Mouse (Mus musculus) limb, embryonic 14.5 days (tissue): ENCODE results near the gene Map3k5. TPM values are rescaled to one million over a fixed set of nuclear protein-coding genes. Genes with fewer than 3 reads are reported as not detected.

ENCODE experiments used
- ATAC-seq: fragments of 200-750 bp; cut with Nextera tagmentation; 2 replicates; pipeline ENCODE4 v1.8.0; 2017; ENCODE audit warnings: low read depth, moderate number of reproducible peaks, moderate TSS enrichment; ENCODE audit not compliant: low FRiP score
- DNase-seq: peaks from one replicate; pipeline ENCODE4 v3.0.0-alpha.2; 2015; ENCODE audit warnings: low spot score
- H3K27ac ChIP-seq: fragments of 300-500 bp; sonication (generic); replicated peaks from 2 replicates; pipeline ENCODE4 v1.5.1; 2014; ENCODE audit warnings: low read depth, mild to moderate bottlenecking, low read length, moderate library complexity, mixed read lengths
- H3K27me3 ChIP-seq: fragments of 300-500 bp; sonication (generic); 2 replicates; pipeline ENCODE4 v1.6.1; 2014; ENCODE audit warnings: low read length, mixed read lengths; ENCODE audit not compliant: control insufficient read depth, insufficient read depth
- H3K36me3 ChIP-seq: fragments of 300-500 bp; sonication (generic); 2 replicates; pipeline ENCODE4 v1.6.1; 2014; ENCODE audit warnings: mild to moderate bottlenecking, low read length, moderate library complexity, mixed read lengths; ENCODE audit not compliant: control insufficient read depth, insufficient read depth
- H3K4me1 ChIP-seq: fragments of 300-500 bp; sonication (generic); 2 replicates; pipeline ENCODE4 v1.6.1; 2014; ENCODE audit warnings: antibody characterized with exemption, low read length, mixed read lengths; ENCODE audit not compliant: control insufficient read depth, insufficient read depth
- H3K4me2 ChIP-seq: fragments of 300-500 bp; sonication (generic); replicated peaks from 2 replicates; pipeline ENCODE4 v1.6.1; 2014; ENCODE audit warnings: low read depth, mild to moderate bottlenecking, low read length, moderate library complexity; ENCODE audit not compliant: severe bottlenecking
- H3K4me3 ChIP-seq: fragments of 300-500 bp; sonication (generic); replicated peaks from 2 replicates; pipeline ENCODE4 v1.5.1; 2014; ENCODE audit warnings: low read length
- H3K9ac ChIP-seq: fragments of 300-500 bp; sonication (generic); 2 replicates; pipeline ENCODE4 v1.6.1; 2014; ENCODE audit warnings: mild to moderate bottlenecking, low read depth, low read length, moderate library complexity; ENCODE audit not compliant: severe bottlenecking
- H3K9me3 ChIP-seq: fragments of 300-500 bp; sonication (generic); 2 replicates; pipeline ENCODE4 v1.6.1; 2016; ENCODE audit warnings: low read length; ENCODE audit not compliant: control insufficient read depth
- POLR2A ChIP-seq: fragments of 200-500 bp; IDR thresholded peaks from 2 replicates; pipeline ENCODE4 v1.8.0; 2012; ENCODE audit warnings: inconsistent platforms, mild to moderate bottlenecking, moderate library complexity, borderline replicate concordance; ENCODE audit not compliant: insufficient read depth, insufficient read length; ENCODE audit errors: extremely low read depth
- WGBS: fragments of 180-500 bp; shearing (Covaris S2); extraction: QIAGEN DNeasy Blood & Tissue Kit; methylation state at CpG from one replicate; pipeline ENCODE4 v1.1.7; 2014; 5-methylcytosine and 5-hydroxymethylcytosine counted together
- polyA plus RNA-seq, 2 experiments: library from polyadenylated mRNA; depleted of rRNA in 1 of 2; stranded (reverse) in 1 of 2; unstranded in 1 of 2; fragments of >200 nt; fragmentation: Nextera tagmentation in 1 of 2; extraction: Ambion mirVana in 1 of 2; gene quantifications; 2 replicates each; pipeline versions ENCODE4 v1.2.1 to v1.2.3; 2012 to 2014

The Map3k5 gene
- polyA plus RNA-seq (2012; rRNA removed): 3.0 and 3.5 TPM in 2 replicates
- polyA plus RNA-seq (2014; fragmentation: Nextera tagmentation; extraction: Ambion mirVana): 2.0 and 2.4 TPM in 2 replicates

GRCm38 (mm10) chr10:19934384-19935294, at the start of gene Map3k5:
Map3k5 (plus strand) TSS chr10:19934472.
- Histone ChIP-seq H3K36me3 (no peaks in the 10 kb centered on the region), H3K4me1 (peaks cover 21% of the 10 kb centered on the region), H3K9me3 (no peaks in the 10 kb centered on the region), H3K27me3 (0 out of 2 replicates have a peak, but pooled peaks cover 5% of the 10 kb centered on the region), H3K27ac (peak within 1 kb of the TSS; percentile 63; the same call in 1 of the 2 replicates), H3K4me2 (peak within 1 kb of the TSS; percentile 85), H3K4me3 (peak within 1 kb of the TSS; percentile 73), H3K9ac (peak within 1 kb of the TSS; percentile 66)
- 0 out of 2 replicates have a peak, but pooled peaks have one; percentile 32 for ATAC-seq
- no peak for TF ChIP-seq POLR2A
- WGBS: 2% methylated on average over 25 of the region's 95 CpGs
- peak; percentile 28 for DNase-seq

- peaks cover 6% of the 10 kb centered on the region; the same call in 1 of the 2 replicates for H3K36me3 ChIP-seq
- H3K4me1 ChIP-seq: no peaks in the 10 kb centered on the region
- ATAC-seq (no peak), DNase-seq (no peak)
- H3K4me3 ChIP-seq: no peak overlapping the region
- no peaks in the 10 kb centered on the region for H3K27me3 ChIP-seq
- H3K27ac ChIP-seq: no peak overlapping the region
- H3K4me2 ChIP-seq: no peak overlapping the region
- 88% methylated on average over 3 of the region's 3 CpGs for WGBS
- no peak overlapping the region for H3K9ac ChIP-seq
- H3K9me3 ChIP-seq: no peaks in the 10 kb centered on the region
- TF ChIP-seq POLR2A: no peak
These were observed 48.0 kb upstream of the Map3k5 start for GRCm38 (mm10) chr10:19886249-19886648.

GRCm38 (mm10) chr10:19889908-19890307, 44.4 kb upstream of the Map3k5 start:
- Histone ChIP-seq H3K27ac (no peak overlapping the region), H3K27me3 (no peaks in the 10 kb centered on the region), H3K4me3 (no peak overlapping the region), H3K9ac (no peak overlapping the region), H3K4me2 (no peak overlapping the region), H3K36me3 (peaks cover 9% of the 10 kb centered on the region; the same call in 1 of the 2 replicates), H3K9me3 (no peaks in the 10 kb centered on the region), H3K4me1 (no peaks in the 10 kb centered on the region)
- DNase-seq: no peak
- no peak for TF ChIP-seq POLR2A
- WGBS: 75% methylated on average over 3 of the region's 3 CpGs
- no peak for ATAC-seq

GRCm38 (mm10) chr10:19891686-19892085, 42.6 kb upstream of the Map3k5 start:
- Histone ChIP-seq H3K27ac (no peak overlapping the region), H3K9me3 (no peaks in the 10 kb centered on the region), H3K4me2 (no peak overlapping the region), H3K27me3 (no peaks in the 10 kb centered on the region), H3K36me3 (peaks cover 6% of the 10 kb centered on the region; the same call in 1 of the 2 replicates), H3K4me1 (no peaks in the 10 kb centered on the region), H3K9ac (no peak overlapping the region), H3K4me3 (no peak overlapping the region)
- TF ChIP-seq POLR2A: no peak
- WGBS: 64% methylated on average over 3 of the region's 3 CpGs
- no peak for DNase-seq
- no peak for ATAC-seq

GRCm38 (mm10) chr10:19893146-19893545, 41.1 kb upstream of the Map3k5 start:
- DNase-seq (no peak), ATAC-seq (no peak)
- Histone ChIP-seq H3K27ac (no peak overlapping the region), H3K27me3 (no peaks in the 10 kb centered on the region), H3K4me1 (no peaks in the 10 kb centered on the region), H3K9ac (no peak overlapping the region), H3K9me3 (no peaks in the 10 kb centered on the region), H3K4me2 (no peak overlapping the region), H3K36me3 (peaks cover 3% of the 10 kb centered on the region; the same call in 1 of the 2 replicates), H3K4me3 (no peak overlapping the region)
- WGBS: 67% methylated on average over 6 of the region's 6 CpGs
- no peak for TF ChIP-seq POLR2A
